Mouse (Mus musculus) gonadal fat pad, adult 2 months (tissue): ENCODE measurements around the gene Plekha1. TPM values are rescaled to one million over a fixed set of nuclear protein-coding genes. Genes with fewer than 3 reads are reported as not detected.

Experiments
- DNase-seq: peaks from one replicate; pipeline ENCODE4 v3.0.0-alpha.2; 2012; ENCODE audit warnings: low read depth
- polyA plus RNA-seq: library from polyadenylated mRNA; depleted of rRNA; stranded (reverse); fragments of >200 nt; gene quantifications from 2 replicates; pipeline ENCODE4 v1.2.3, GENCODE M21; 2012; rRNA removed

The Plekha1 gene
- polyA plus RNA-seq = 77.5 and 85.0 TPM in 2 replicates

- DNase-seq = peak; percentile 74
Observed at GRCm38 (mm10) chr7:130865613-130866591, at the start of gene Plekha1. Plekha1 (plus strand) TSS chr7:130865756.

- DNase-seq = no peak
Observed at GRCm38 (mm10) chr7:130816243-130816642, 49.3 kb upstream of the Plekha1 start.

GRCm38 (mm10) chr7:130818813-130819212 lies 46.7 kb upstream of the Plekha1 start:
- no peak for DNase-seq

- no peak for DNase-seq
Observed at GRCm38 (mm10) chr7:130819624-130820023, 45.9 kb upstream of the Plekha1 start.

GRCm38 (mm10) chr7:130823992-130824391 lies 41.6 kb upstream of the Plekha1 start:
- DNase-seq = no peak

- DNase-seq = no peak
Observed at GRCm38 (mm10) chr7:130826343-130826742, 39.2 kb upstream of the Plekha1 start.

- DNase-seq = no peak
Observed at GRCm38 (mm10) chr7:130827431-130827830, 38.1 kb upstream of the Plekha1 start.

GRCm38 (mm10) chr7:130827844-130828403 lies 37.6 kb upstream of the Plekha1 start:
- no peak for DNase-seq

- DNase-seq = no peak
Observed at GRCm38 (mm10) chr7:130828475-130828874, 37.1 kb upstream of the Plekha1 start.

GRCm38 (mm10) chr7:130831586-130831985 lies 34.0 kb upstream of the Plekha1 start:
- no peak for DNase-seq

GRCm38 (mm10) chr7:130834299-130834698 lies 31.3 kb upstream of the Plekha1 start:
- DNase-seq = no peak

GRCm38 (mm10) chr7:130834958-130835861 lies 30.3 kb upstream of the Plekha1 start:
- DNase-seq = no peak

GRCm38 (mm10) chr7:130836066-130836465 lies 29.5 kb upstream of the Plekha1 start:
- DNase-seq = no peak

- DNase-seq = no peak
Observed at GRCm38 (mm10) chr7:130837941-130838657, 27.5 kb upstream of the Plekha1 start.

- no peak for DNase-seq
Observed at GRCm38 (mm10) chr7:130838658-130839025, 26.9 kb upstream of the Plekha1 start.

GRCm38 (mm10) chr7:130839380-130840100 lies 26.0 kb upstream of the Plekha1 start:
- no peak for DNase-seq

- DNase-seq = no peak
Observed at GRCm38 (mm10) chr7:130847164-130847718, 18.3 kb upstream of the Plekha1 start.

- DNase-seq = no peak
Observed at GRCm38 (mm10) chr7:130854684-130855292, 10.8 kb upstream of the Plekha1 start.

GRCm38 (mm10) chr7:130855681-130856080 lies 9.9 kb upstream of the Plekha1 start:
- DNase-seq = peak; percentile 75

- no peak for DNase-seq
Observed at GRCm38 (mm10) chr7:130857973-130858372, 7.6 kb upstream of the Plekha1 start.
